Mouse (Mus musculus) heart, embryonic 15.5 days (tissue): ENCODE results near the gene Tomm34. TPM values are rescaled to one million over a fixed set of nuclear protein-coding genes. Genes with fewer than 3 reads are reported as not detected.

Experiments used
- ATAC-seq: fragments of 200-750 bp; cut with Nextera tagmentation; replicated peaks from 2 replicates; pipeline ENCODE4 v1.8.0; 2017; ENCODE audit warnings: low read depth, moderate TSS enrichment; ENCODE audit not compliant: insufficient number of reproducible peaks, insufficient read depth, low FRiP score
- H3K27ac ChIP-seq: fragments of 300-500 bp; sonication (generic); 2 replicates; pipeline ENCODE4 v1.5.1; 2015; ENCODE audit warnings: mild to moderate bottlenecking, inconsistent platforms
- H3K27me3 ChIP-seq: fragments of 300-500 bp; sonication (generic); 2 replicates; pipeline ENCODE4 v1.6.1; 2015; ENCODE audit warnings: inconsistent platforms
- H3K36me3 ChIP-seq: fragments of 300-500 bp; sonication (generic); 2 replicates; pipeline ENCODE4 v1.6.1; 2015; ENCODE audit warnings: mild to moderate bottlenecking, inconsistent platforms
- H3K4me1 ChIP-seq: fragments of 300-500 bp; sonication (generic); replicated peaks from 2 replicates; pipeline ENCODE4 v1.6.1; 2015; ENCODE audit warnings: inconsistent platforms
- H3K4me2 ChIP-seq: fragments of 300-500 bp; sonication (generic); 2 replicates; pipeline ENCODE4 v1.6.1; 2015; ENCODE audit warnings: inconsistent platforms, mild to moderate bottlenecking, moderate library complexity
- H3K4me3 ChIP-seq: fragments of 300-500 bp; sonication (generic); 2 replicates; pipeline ENCODE4 v1.5.1; 2015; ENCODE audit warnings: mild to moderate bottlenecking, inconsistent platforms
- H3K9ac ChIP-seq: fragments of 300-500 bp; sonication (generic); 2 replicates; pipeline ENCODE4 v1.6.1; 2015; ENCODE audit warnings: mild to moderate bottlenecking, inconsistent platforms
- H3K9me3 ChIP-seq: fragments of 300-500 bp; sonication (generic); replicated peaks from 2 replicates; pipeline ENCODE4 v1.6.1; 2016; ENCODE audit warnings: inconsistent platforms
- WGBS: fragments of 180-500 bp; shearing (Covaris S2); methylation state at CpG from one replicate; pipeline ENCODE4 v1.1.7; 2015; ENCODE audit warnings: mixed read lengths; 5-methylcytosine and 5-hydroxymethylcytosine counted together
- polyA plus RNA-seq: library from polyadenylated mRNA; unstranded; fragments of >200 nt; fragmentation: Nextera tagmentation; extraction: Ambion mirVana; gene quantifications from 2 replicates; pipeline ENCODE4 v1.2.1, GENCODE M21; 2015

Gene Tomm34
- polyA plus RNA-seq, 1 experiment from 2014 or later: 42.8 TPM

GRCm38 (mm10) chr2:164098603-164099250 is 27.8 kb upstream of the Tomm34 start:
- no peaks in the 10 kb centered on the region for H3K4me1 ChIP-seq
- no peaks in the 10 kb centered on the region for H3K27me3 ChIP-seq
- no peak overlapping the region for H3K4me2 ChIP-seq
- peaks cover 33% of the 10 kb centered on the region for H3K36me3 ChIP-seq
- H3K9me3 ChIP-seq: no peaks in the 10 kb centered on the region
- no peak overlapping the region for H3K27ac ChIP-seq
- no peak overlapping the region for H3K9ac ChIP-seq
- no peak for ATAC-seq
- H3K4me3 ChIP-seq: no peak overlapping the region
- WGBS: 94% methylated on average over 11 of the region's 11 CpGs

GRCm38 (mm10) chr2:164094152-164094551 is 23.2 kb upstream of the Tomm34 start:
- H3K4me1 ChIP-seq: no peaks in the 10 kb centered on the region
- H3K27ac ChIP-seq: no peak overlapping the region
- no peak overlapping the region for H3K9ac ChIP-seq
- peaks cover 16% of the 10 kb centered on the region for H3K36me3 ChIP-seq
- no peaks in the 10 kb centered on the region for H3K9me3 ChIP-seq
- 48% methylated on average over 7 of the region's 7 CpGs for WGBS
- H3K4me3 ChIP-seq: no peak overlapping the region
- ATAC-seq: no peak
- no peaks in the 10 kb centered on the region for H3K27me3 ChIP-seq
- H3K4me2 ChIP-seq: no peak overlapping the region

GRCm38 (mm10) chr2:164089508-164089907 is 18.5 kb upstream of the Tomm34 start:
- no peak for ATAC-seq
- no peaks in the 10 kb centered on the region for H3K4me1 ChIP-seq
- H3K4me3 ChIP-seq: no peak overlapping the region
- no peak overlapping the region for H3K4me2 ChIP-seq
- no peaks in the 10 kb centered on the region for H3K9me3 ChIP-seq
- H3K27ac ChIP-seq: no peak overlapping the region
- H3K27me3 ChIP-seq: no peaks in the 10 kb centered on the region
- 93% methylated on average over 4 of the region's 4 CpGs for WGBS
- peaks cover 37% of the 10 kb centered on the region for H3K36me3 ChIP-seq
- no peak overlapping the region for H3K9ac ChIP-seq

GRCm38 (mm10) chr2:164087416-164088017 is 16.5 kb upstream of the Tomm34 start:
- ATAC-seq: no peak
- peaks cover 46% of the 10 kb centered on the region for H3K36me3 ChIP-seq
- no peaks in the 10 kb centered on the region for H3K9me3 ChIP-seq
- H3K4me2 ChIP-seq: no peak overlapping the region
- H3K27ac ChIP-seq: no peak overlapping the region
- no peaks in the 10 kb centered on the region for H3K4me1 ChIP-seq
- H3K4me3 ChIP-seq: no peak overlapping the region
- H3K27me3 ChIP-seq: no peaks in the 10 kb centered on the region
- no peak overlapping the region for H3K9ac ChIP-seq
- 82% methylated on average over 6 of the region's 6 CpGs for WGBS

DNA sequence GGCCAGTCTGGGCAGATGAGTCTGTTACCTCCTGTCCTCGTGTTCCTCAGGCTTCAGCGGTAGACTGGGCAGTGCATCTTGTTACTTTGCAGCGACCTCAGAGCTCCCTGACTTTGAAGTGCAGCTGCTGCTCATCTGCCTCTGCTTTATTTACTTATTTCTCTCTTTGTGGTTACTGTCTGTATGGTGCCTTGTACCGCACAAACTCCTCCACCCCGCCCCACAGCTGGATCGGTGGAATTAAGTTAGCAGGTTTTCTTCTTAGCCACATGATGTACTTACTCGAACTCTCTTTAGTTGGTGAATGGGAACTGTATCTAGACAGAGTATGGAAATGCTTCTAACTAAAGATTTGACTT is 13.4 kb upstream of the Tomm34 start:
- no peak for ATAC-seq
- Histone ChIP-seq H3K27ac (no peak overlapping the region), H3K4me1 (no peaks in the 10 kb centered on the region), H3K4me2 (no peak overlapping the region), H3K9ac (no peak overlapping the region), H3K9me3 (no peaks in the 10 kb centered on the region), H3K36me3 (peaks cover 73% of the 10 kb centered on the region), H3K27me3 (no peaks in the 10 kb centered on the region), H3K4me3 (no peak overlapping the region)
- 86% methylated on average over 7 of the region's 7 CpGs for WGBS

- Histone ChIP-seq H3K4me1 (no peaks in the 10 kb centered on the region), H3K4me3 (no peak overlapping the region), H3K27ac (no peak overlapping the region), H3K9me3 (no peaks in the 10 kb centered on the region), H3K27me3 (no peaks in the 10 kb centered on the region), H3K36me3 (peaks cover 69% of the 10 kb centered on the region), H3K4me2 (no peak overlapping the region), H3K9ac (no peak overlapping the region)
- no peak for ATAC-seq
- 76% methylated on average over 19 of the region's 19 CpGs for WGBS
Observed at GRCm38 (mm10) chr2:164083609-164084341, 12.8 kb upstream of the Tomm34 start.

GRCm38 (mm10) chr2:164082175-164082574 is 11.2 kb upstream of the Tomm34 start:
- ATAC-seq: no peak
- WGBS: 67% methylated on average over 10 of the region's 10 CpGs

DNA sequence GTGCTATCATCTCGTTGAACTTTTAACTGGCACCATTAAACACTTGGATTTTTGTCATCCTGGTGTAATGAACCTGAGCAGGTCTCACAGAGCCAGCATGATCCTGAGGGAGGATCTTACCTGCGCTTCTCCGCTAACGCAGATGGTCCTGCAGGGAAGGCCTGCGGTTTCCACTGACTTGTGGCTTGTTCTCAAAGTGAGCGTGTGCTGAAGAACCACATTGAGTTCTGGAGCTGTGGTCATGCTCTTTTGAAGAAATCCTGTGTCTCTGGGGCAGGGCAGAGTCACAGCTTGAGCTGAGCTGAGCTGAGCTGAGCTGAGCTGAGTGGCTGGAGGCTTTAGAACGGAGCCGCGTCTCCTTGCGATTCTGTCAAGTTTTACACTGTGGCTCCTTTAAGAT is 10.6 kb upstream of the Tomm34 start:
- ATAC-seq: no peak
- Histone ChIP-seq H3K4me1 (0 out of 2 replicates have a peak, but pooled peaks cover 4% of the 10 kb centered on the region), H3K27ac (no peak overlapping the region), H3K27me3 (no peaks in the 10 kb centered on the region), H3K4me3 (no peak overlapping the region), H3K36me3 (peaks cover 49% of the 10 kb centered on the region), H3K4me2 (no peak overlapping the region), H3K9ac (no peak overlapping the region), H3K9me3 (no peaks in the 10 kb centered on the region)
- 90% methylated on average over 10 of the region's 10 CpGs for WGBS

More at GRCm38 (mm10) chr2:164082175-164082574, 11.2 kb upstream of the Tomm34 start:
- H3K27ac ChIP-seq: no peak overlapping the region
- H3K27me3 ChIP-seq: no peaks in the 10 kb centered on the region
- no peak overlapping the region for H3K9ac ChIP-seq
- no peak overlapping the region for H3K4me2 ChIP-seq
- H3K4me1 ChIP-seq: 0 out of 2 replicates have a peak, but pooled peaks cover under 1% of the 10 kb centered on the region
- peaks cover 55% of the 10 kb centered on the region for H3K36me3 ChIP-seq
- no peak overlapping the region for H3K4me3 ChIP-seq
- H3K9me3 ChIP-seq: no peaks in the 10 kb centered on the region

DNA sequence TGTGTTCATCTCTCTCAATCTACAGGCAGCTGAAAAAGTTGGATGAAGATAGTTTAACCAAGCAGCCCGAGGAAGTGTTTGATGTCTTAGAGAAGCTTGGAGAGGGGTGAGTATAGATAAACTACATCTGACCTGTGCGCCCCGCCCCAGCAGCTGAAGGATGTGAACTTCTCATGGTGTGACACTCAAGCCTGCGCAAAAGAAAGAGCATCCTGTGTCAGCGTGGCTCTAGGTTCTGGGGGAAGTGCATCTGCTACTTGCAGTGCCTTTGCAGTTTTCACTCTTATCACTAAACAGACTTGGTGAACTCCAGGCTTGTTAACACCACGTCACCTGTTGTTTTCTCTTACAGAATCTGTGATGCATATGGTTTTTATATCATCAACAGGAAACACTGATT is 8.5 kb upstream of the Tomm34 start:
- no peak for ATAC-seq
- Histone ChIP-seq H3K4me3 (no peak overlapping the region), H3K9me3 (no peaks in the 10 kb centered on the region), H3K27ac (no peak overlapping the region), H3K27me3 (no peaks in the 10 kb centered on the region), H3K9ac (no peak overlapping the region), H3K36me3 (peaks cover 40% of the 10 kb centered on the region), H3K4me1 (peaks cover 15% of the 10 kb centered on the region), H3K4me2 (no peak overlapping the region)
- 80% methylated on average over 6 of the region's 6 CpGs for WGBS

DNA sequence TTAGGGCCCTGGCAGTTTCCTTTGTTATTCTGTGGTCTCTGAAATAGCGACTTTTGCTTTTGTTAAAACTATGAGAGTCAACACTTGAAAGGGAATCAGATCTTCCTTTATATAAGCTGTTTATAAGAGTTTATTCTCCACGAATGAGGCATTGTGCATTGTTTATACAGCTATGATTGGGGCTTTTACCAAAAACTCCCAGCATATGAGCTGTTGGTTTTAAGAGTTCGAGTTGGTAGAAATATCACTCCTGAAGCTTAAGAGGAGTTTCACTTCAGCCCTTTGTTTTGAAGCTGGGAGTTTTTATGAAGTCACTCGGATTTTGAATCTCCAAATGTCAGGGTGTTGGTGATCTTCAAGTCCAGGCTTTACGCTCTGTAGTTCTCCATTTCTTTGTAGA is 6.9 kb upstream of the Tomm34 start:
- ATAC-seq: no peak
- H3K36me3 ChIP-seq: peaks cover 33% of the 10 kb centered on the region
- H3K27me3 ChIP-seq: no peaks in the 10 kb centered on the region
- H3K9ac ChIP-seq: no peak overlapping the region
- 80% methylated on average over 5 of the region's 5 CpGs for WGBS
- no peak overlapping the region for H3K4me3 ChIP-seq
- peaks cover 15% of the 10 kb centered on the region for H3K4me1 ChIP-seq
- H3K4me2 ChIP-seq: no peak overlapping the region
- H3K27ac ChIP-seq: no peak overlapping the region
- H3K9me3 ChIP-seq: no peaks in the 10 kb centered on the region

DNA sequence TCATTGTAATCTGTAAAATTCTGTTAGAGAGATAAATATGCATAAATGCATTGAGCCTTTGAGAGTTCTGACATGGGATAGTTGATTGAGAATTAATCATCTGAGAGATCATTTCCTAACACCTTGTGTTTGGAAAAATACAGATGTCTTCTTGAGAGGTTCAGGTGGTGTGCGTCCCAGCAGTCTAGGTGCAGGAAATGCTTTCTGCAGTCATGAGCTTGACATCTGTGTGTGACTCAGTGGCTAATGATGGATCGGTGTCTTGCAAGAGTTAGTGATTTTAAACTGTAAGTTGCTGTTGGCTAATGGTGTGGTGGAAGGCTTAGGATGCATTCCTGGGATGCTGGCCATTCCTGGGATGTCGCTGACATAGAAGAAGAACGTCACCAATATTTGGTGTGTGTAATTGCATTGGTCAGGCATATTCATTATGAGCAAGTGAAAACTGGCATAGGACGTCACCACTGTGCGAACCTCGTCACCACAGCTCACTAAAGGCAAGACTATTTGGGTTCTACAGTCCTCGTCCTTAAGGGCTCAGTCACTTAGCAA is 6.0 kb upstream of the Tomm34 start:
- H3K27me3 ChIP-seq: no peaks in the 10 kb centered on the region
- WGBS: 71% methylated on average over 8 of the region's 8 CpGs
- no peak overlapping the region for H3K4me3 ChIP-seq
- no peak overlapping the region for H3K9ac ChIP-seq
- no peak overlapping the region for H3K27ac ChIP-seq
- no peak for ATAC-seq
- H3K4me1 ChIP-seq: peaks cover 15% of the 10 kb centered on the region
- H3K36me3 ChIP-seq: peaks cover 25% of the 10 kb centered on the region
- no peaks in the 10 kb centered on the region for H3K9me3 ChIP-seq
- no peak overlapping the region for H3K4me2 ChIP-seq
